In the genomic region with DNA sequence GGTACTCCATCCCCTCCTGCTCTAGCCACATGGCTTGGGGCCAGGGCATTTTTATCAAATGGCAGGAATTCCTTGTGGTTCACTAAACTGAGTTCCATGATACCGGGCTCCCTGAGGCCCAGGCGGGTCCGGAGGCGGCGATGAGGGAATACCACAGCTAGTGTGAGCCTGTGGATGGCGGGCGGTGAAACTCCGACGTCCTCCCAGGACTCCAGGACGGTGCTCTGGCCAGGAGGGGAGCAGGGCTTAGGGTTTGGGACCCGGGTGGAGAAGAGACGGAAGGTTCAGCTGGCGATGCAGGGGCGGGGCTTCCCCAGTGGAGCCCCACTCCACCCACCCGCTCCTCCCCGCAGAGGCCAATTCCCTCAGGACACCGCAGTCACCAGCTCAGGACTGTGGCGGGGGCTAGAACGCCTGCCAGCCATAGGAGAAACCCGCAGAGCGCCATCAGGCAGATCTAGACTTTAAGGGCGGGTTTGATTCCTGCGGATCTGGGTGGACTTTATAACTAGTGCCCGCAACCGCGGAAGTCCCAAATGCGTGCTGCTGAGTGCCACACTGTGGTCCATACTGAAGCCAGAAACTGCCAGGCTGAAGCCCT, we compare ENCODE assay signal across 8 mouse cellular contexts. TPM values are rescaled to one million over a fixed set of nuclear protein-coding genes. Genes with fewer than 3 reads are reported as not detected.
DNase-seq lines count a peak whose midpoint lies in the region; ATAC-seq and TF ChIP-seq lines count a peak whose summit lies in the region.

No protein-coding gene starts in this region.

- peak overlapping the region; percentile 31 for H3K9ac ChIP-seq in hindbrain, embryonic 13.5 days

- intact Hi-C loops in left cerebral cortex, postnatal 25 days (cut with DNase I): no loop called here

- ATAC-seq in hindbrain, embryonic 13.5 days (ENCODE audit: low FRiP score): 0 out of 2 replicates have a peak, but pooled peaks have one; percentile 49
- peak; percentile 49; the same call in 1 of the 2 replicates for ATAC-seq in megakaryocyte, adult 5-6 weeks (ENCODE audit: poor library complexity, severe bottlenecking)

- H3K4me1 ChIP-seq in brown adipose tissue, adult 24 weeks (ENCODE audit: control insufficient read depth, insufficient read depth, insufficient read length, low read length): no peaks in the 10 kb centered on the region; the same call in 1 of the 2 replicates
- peaks cover 8% of the 10 kb centered on the region for H3K4me1 ChIP-seq in hindbrain, embryonic 13.5 days (replicated peaks)

- H3K4me3 ChIP-seq in layer of hippocampus, adult 2 months: peak overlapping the region; percentile 34; the same call in 1 of the 2 replicates
- H3K4me3 ChIP-seq in brown adipose tissue, adult 24 weeks (ENCODE audit: insufficient read depth, low read depth, low read length): peak overlapping the region; percentile 28
- peak overlapping the region; percentile 25 for H3K4me3 ChIP-seq in hindbrain, embryonic 13.5 days

- no peaks in the 10 kb centered on the region for H3K9me3 ChIP-seq in hindbrain, embryonic 13.5 days

- WGBS in hindbrain, embryonic 13.5 days: 3% methylated on average over 27 of the region's 27 CpGs

- H3K27me3 ChIP-seq in hindbrain, embryonic 13.5 days: peaks cover 40% of the 10 kb centered on the region

- H3K4me2 ChIP-seq in hindbrain, embryonic 13.5 days: peak overlapping the region; percentile 52

- no peaks in the 10 kb centered on the region for H3K36me3 ChIP-seq in hindbrain, embryonic 13.5 days

- no peak overlapping the region for H3K27ac ChIP-seq in layer of hippocampus, adult 2 months
- no peak overlapping the region for H3K27ac ChIP-seq in brown adipose tissue, adult 24 weeks (replicated peaks; ENCODE audit: low read depth, low read length)
- H3K27ac ChIP-seq in hindbrain, embryonic 13.5 days: no peak overlapping the region

- no peak for DNase-seq in layer of hippocampus, adult 2 months (ENCODE audit: low spot score in 2 of 2)
- no peak for DNase-seq in layer of hippocampus, adult 9-10 months (ENCODE audit: low spot score)
- DNase-seq in MN1 (ENCODE audit: low spot score): no peak
- no peak for DNase-seq in thymus, postnatal 25 days
- DNase-seq in left cerebral cortex, postnatal 25 days (ENCODE audit: low spot score in 2 of 2): no peak

- no peak for TF ChIP-seq CTCF in layer of hippocampus, adult 2 months (conservative IDR thresholded peaks at IDR 0.05)

RNA-seq across cellular contexts. Expression of a gene that starts 20.4 kb away (rescaled TPM):
- 10 to 100 TPM; 43.6 to 44.1 TPM for total RNA-seq in layer of hippocampus, adult 2 months (2021)
- polyA plus RNA-seq in brown adipose tissue, adult 24 weeks (2012; ENCODE audit: insufficient read depth, insufficient read length, missing spikeins): 49.0 and 66.3 TPM in 2 replicates
- polyA plus RNA-seq in hindbrain, embryonic 13.5 days (2015; fragmentation: Nextera tagmentation; extraction: Ambion mirVana): 104 and 122 TPM in 2 replicates
- total RNA-seq in megakaryocyte, adult 5-6 weeks (2015): 77.4 and 79.9 TPM in 2 replicates
- total RNA-seq in megakaryocyte, adult 5-6 weeks (2017): 54.1 and 74.4 TPM in 2 replicates
- total RNA-seq in left cerebral cortex, postnatal 25 days (2021): 10 to 100 TPM; 40.5 to 45.3 TPM

RNA-seq across cellular contexts. Expression of a gene that starts 34.6 kb away (rescaled TPM):
- 10 to 100 TPM; 23.6 to 25.3 TPM for total RNA-seq in layer of hippocampus, adult 2 months (2021)
- polyA plus RNA-seq in brown adipose tissue, adult 24 weeks (2012; ENCODE audit: insufficient read depth, insufficient read length, missing spikeins): 5.5 and 6.2 TPM in 2 replicates
- polyA plus RNA-seq in hindbrain, embryonic 13.5 days (2015; fragmentation: Nextera tagmentation; extraction: Ambion mirVana): 28.3 and 29.7 TPM in 2 replicates
- 9.6 and 12.0 TPM in 2 replicates for total RNA-seq in megakaryocyte, adult 5-6 weeks (2015)
- 18.2 and 18.5 TPM in 2 replicates for total RNA-seq in megakaryocyte, adult 5-6 weeks (2017)
- 10 to 100 TPM; 20.7 to 22.9 TPM for total RNA-seq in left cerebral cortex, postnatal 25 days (2021)

RNA-seq across cellular contexts. Expression of a gene that starts 47.3 kb away (rescaled TPM):
- total RNA-seq in layer of hippocampus, adult 2 months (2021): not detected
- not detected in 2 replicates for polyA plus RNA-seq in brown adipose tissue, adult 24 weeks (2012; ENCODE audit: insufficient read depth, insufficient read length, missing spikeins)
- polyA plus RNA-seq in hindbrain, embryonic 13.5 days (2015; fragmentation: Nextera tagmentation; extraction: Ambion mirVana): not detected in 2 replicates
- not detected in 2 replicates for total RNA-seq in megakaryocyte, adult 5-6 weeks (2015)
- total RNA-seq in megakaryocyte, adult 5-6 weeks (2017): not detected in 2 replicates
- total RNA-seq in left cerebral cortex, postnatal 25 days (2021): not detected

RNA-seq across cellular contexts. Expression of a gene that starts 48.9 kb away (rescaled TPM):
- total RNA-seq in layer of hippocampus, adult 2 months (2021): not detected
- polyA plus RNA-seq in brown adipose tissue, adult 24 weeks (2012; ENCODE audit: insufficient read depth, insufficient read length, missing spikeins): not detected in 2 replicates
- polyA plus RNA-seq in hindbrain, embryonic 13.5 days (2015; fragmentation: Nextera tagmentation; extraction: Ambion mirVana): 0.16 TPM in 1 of 2 replicates, not detected in the other
- not detected in 2 replicates for total RNA-seq in megakaryocyte, adult 5-6 weeks (2015)
- total RNA-seq in megakaryocyte, adult 5-6 weeks (2017): not detected in 2 replicates
- total RNA-seq in left cerebral cortex, postnatal 25 days (2021): not detected
